In the genomic region with DNA sequence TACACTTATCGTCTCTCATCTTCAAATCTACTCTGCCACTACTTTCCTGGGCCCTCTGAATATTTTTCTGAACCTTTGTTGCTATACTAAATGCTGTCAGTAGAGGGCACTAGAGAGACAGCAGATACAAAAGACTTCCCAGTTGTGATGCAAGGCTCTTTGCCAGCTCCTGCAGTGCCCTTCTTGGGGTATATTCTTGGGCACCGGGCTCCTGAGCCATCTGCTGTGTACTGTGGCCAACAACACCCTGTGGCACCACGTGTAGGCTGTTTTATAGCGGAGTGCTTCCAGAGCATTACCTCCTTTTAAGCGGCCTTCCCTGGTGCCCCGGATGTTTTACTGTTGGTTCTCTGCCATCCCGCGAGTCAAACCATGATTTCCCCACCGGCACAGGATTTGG, we compare ENCODE assay signal across 10 mouse cellular contexts. TPM values are rescaled to one million over a fixed set of nuclear protein-coding genes. Genes with fewer than 3 reads are reported as not detected.
DNase-seq lines count a peak whose midpoint lies in the region; ATAC-seq and TF ChIP-seq lines count a peak whose summit lies in the region.
"Had no signal": no experiment of that assay in that cellular context is flagged by ENCODE, and none has a peak within 500 bp of the region (broad histone marks: within the 10 kb centered on the region; RNA-seq: fewer than 3 reads in every experiment).

No protein-coding gene starts in this region.

- no peaks in the 10 kb centered on the region for H3K9me3 ChIP-seq in heart, embryonic 12.5 days (replicated peaks)
- peaks cover 43% of the 10 kb centered on the region for H3K9me3 ChIP-seq in E14TG2a.4 (ENCODE audit: low read length)
- no peaks in the 10 kb centered on the region for H3K9me3 ChIP-seq in hindbrain, embryonic 16.5 days (ENCODE audit: control insufficient read depth, low read length)

- 76% methylated on average over 9 of the region's 9 CpGs for WGBS in heart, embryonic 12.5 days
- 61% methylated on average over 9 of the region's 9 CpGs for WGBS in hindbrain, embryonic 16.5 days

- no peak for ATAC-seq in heart, embryonic 12.5 days (ENCODE audit: insufficient number of reproducible peaks, low FRiP score)
- ATAC-seq in hindbrain, embryonic 16.5 days: peak; percentile 74

- H3K27me3 ChIP-seq in heart, embryonic 12.5 days (replicated peaks): no peaks in the 10 kb centered on the region
- H3K27me3 ChIP-seq in E14TG2a.4 (ENCODE audit: insufficient read depth, low read length): no peaks in the 10 kb centered on the region
- no peaks in the 10 kb centered on the region for H3K27me3 ChIP-seq in hindbrain, embryonic 16.5 days (replicated peaks; ENCODE audit: control insufficient read depth, insufficient read depth, low read length)

- intact Hi-C loops in left cerebral cortex, postnatal 25 days (cut with DNase I): loop anchor here (5.0 to 10.0 kb wide), 6 partner anchors 82 to 937 kb away; partner anchors contain the start of gene Plppr1

- no peaks in the 10 kb centered on the region for H3K36me3 ChIP-seq in heart, embryonic 12.5 days
- H3K36me3 ChIP-seq in E14TG2a.4 (ENCODE audit: insufficient read depth, low read length): 0 out of 2 replicates have a peak, but pooled peaks cover 6% of the 10 kb centered on the region
- H3K36me3 ChIP-seq in hindbrain, embryonic 16.5 days (ENCODE audit: control insufficient read depth, insufficient read depth, low read length): no peaks in the 10 kb centered on the region

- H3K4me3 ChIP-seq in heart, embryonic 12.5 days: no peak overlapping the region
- H3K4me3 ChIP-seq in E14TG2a.4 (replicated peaks; ENCODE audit: low read length): 0 out of 2 replicates have a peak overlapping the region, but pooled peaks have one; percentile 13
- no peak overlapping the region for H3K4me3 ChIP-seq in hindbrain, embryonic 16.5 days (ENCODE audit: low read length)

- peak; percentile 18 to 60 for DNase-seq in heart, adult 18-20 months
- DNase-seq in cerebellum, postnatal 10 days: peak; percentile 98
- peak; percentile 62 to 84 for DNase-seq in left cerebral cortex, postnatal 25 days (ENCODE audit: low spot score in 2 of 2)
- DNase-seq in right cerebral cortex, adult 18-20 months: peak; percentile 64
- no peak for DNase-seq in adrenal gland, postnatal 4 days (ENCODE audit: low spot score in 2 of 2)

- peaks cover 5% of the 10 kb centered on the region for H3K4me1 ChIP-seq in heart, embryonic 12.5 days (replicated peaks)
- H3K4me1 ChIP-seq in E14TG2a.4 (replicated peaks; ENCODE audit: low read depth, low read length): peaks cover 10% of the 10 kb centered on the region; the same call in 1 of the 2 replicates
- H3K4me1 ChIP-seq in hindbrain, embryonic 16.5 days (ENCODE audit: control insufficient read depth, insufficient read depth, low read depth, low read length): peaks cover 9% of the 10 kb centered on the region

- peak; percentile 90 for TF ChIP-seq CTCF in E14TG2a.4 (conservative IDR thresholded peaks at IDR 0.05; ENCODE audit: low read length)

- H3K4me2 ChIP-seq in heart, embryonic 12.5 days: no peak overlapping the region
- no peak overlapping the region for H3K4me2 ChIP-seq in hindbrain, embryonic 16.5 days (ENCODE audit: low read length)

- H3K27ac ChIP-seq in heart, embryonic 12.5 days (ENCODE audit: poor library complexity, severe bottlenecking): no peak overlapping the region
- no peak overlapping the region for H3K27ac ChIP-seq in hindbrain, embryonic 16.5 days (ENCODE audit: low read depth, low read length)

- H3K9ac ChIP-seq in heart, embryonic 12.5 days: no peak overlapping the region
- H3K9ac ChIP-seq in hindbrain, embryonic 16.5 days (ENCODE audit: low read depth, low read length): no peak overlapping the region

RNA-seq across cellular contexts. Expression of gene Cavin4, which starts 27.3 kb away (rescaled TPM):
- total RNA-seq in heart, adult 18-20 months (2021): 100 to 1,000 TPM; 108 to 118 TPM
- 1.7 and 2.5 TPM in 2 replicates for polyA plus RNA-seq in heart, embryonic 12.5 days (2016; fragmentation: Nextera tagmentation; extraction: Ambion mirVana)
- polyA plus RNA-seq in hindbrain, embryonic 16.5 days (2015; fragmentation: Nextera tagmentation; extraction: Ambion mirVana): 0.88 and 1.9 TPM in 2 replicates
- 1 to 10 TPM; 1.5 to 2.2 TPM for total RNA-seq in left cerebral cortex, postnatal 25 days (2021)
- total RNA-seq in adrenal gland, postnatal 4 days (2021): 1 to 10 TPM; 3.4 to 6.8 TPM
- total RNA-seq: hematopoietic stem cell, adult 5-6 weeks had no signal
- polyA plus RNA-seq: spleen, adult 2 months had no signal

Comparison
In these comparisons a context has a peak if more than half of its experiments do, and no peak if none do; other contexts are left out.
1. DNase-seq: peak in heart, adult 18-20 months (2 of 2), cerebellum, postnatal 10 days (2 of 2), left cerebral cortex, postnatal 25 days (2 of 2) and right cerebral cortex, adult 18-20 months (single experiment); none in adrenal gland, postnatal 4 days (0 of 2).
2. RNA of gene Cavin4, which starts 27.3 kb away (total RNA-seq): 108 to 118 TPM in heart, adult 18-20 months; 3.4 to 6.8 TPM in adrenal gland, postnatal 4 days and 1.5 to 2.2 TPM in left cerebral cortex, postnatal 25 days; every median in the first group is over 10 times any median in the second.